Mouse (Mus musculus): ENCODE measurements around the gene Trpm4. TPM values are rescaled to one million over a fixed set of nuclear protein-coding genes. Genes with fewer than 3 reads are reported as not detected.

Trpm4 gene
- total and polyA plus RNA-seq, 2 experiments, result 1.2 to 1.5 TPM

GRCm38 (mm10) chr7:45313495-45313894 is 20.1 kb downstream of the Trpm4 start:
- no peaks in the 10 kb centered on the region for H3K27me3 ChIP-seq (ENCODE audit: control insufficient read depth, insufficient read depth, low read length)
- H3K4me3 ChIP-seq (ENCODE audit: insufficient read depth, low read depth, low read length), result no peak overlapping the region
- no peak overlapping the region for H3K27ac ChIP-seq (replicated peaks; ENCODE audit: insufficient read depth, low read depth, low read length)
- 73% methylated on average over 9 of the region's 9 CpGs for WGBS
- no peaks in the 10 kb centered on the region for H3K4me1 ChIP-seq (ENCODE audit: control insufficient read depth, insufficient read depth, low read length)
- no peaks in the 10 kb centered on the region for H3K79me2 ChIP-seq (ENCODE audit: control insufficient read depth, insufficient read depth, low read length)
- DNase-seq (ENCODE audit: extremely low read depth, low read depth, low spot score), result no peak
- H3K36me3 ChIP-seq (ENCODE audit: control insufficient read depth, insufficient read depth, low read length), result no peaks in the 10 kb centered on the region
- H3K9ac ChIP-seq (ENCODE audit: low read depth, low read length), result no peak overlapping the region
- no peak for TF ChIP-seq CTCF (IDR thresholded peaks at IDR 0.05; ENCODE audit: low read depth, low read length)
- TF ChIP-seq POLR2A (IDR thresholded peaks at IDR 0.05; ENCODE audit: extremely low read depth, insufficient read depth, low read length), result no peak

GRCm38 (mm10) chr7:45312686-45313453 is 20.7 kb downstream of the Trpm4 start:
- Histone ChIP-seq H3K27me3 (ENCODE audit: control insufficient read depth, insufficient read depth, low read length) (no peaks in the 10 kb centered on the region), H3K36me3 (ENCODE audit: control insufficient read depth, insufficient read depth, low read length) (no peaks in the 10 kb centered on the region), H3K4me3 (ENCODE audit: insufficient read depth, low read depth, low read length) (no peak overlapping the region), H3K9ac (ENCODE audit: low read depth, low read length) (no peak overlapping the region), H3K27ac (replicated peaks; ENCODE audit: insufficient read depth, low read depth, low read length) (no peak overlapping the region), H3K79me2 (ENCODE audit: control insufficient read depth, insufficient read depth, low read length) (no peaks in the 10 kb centered on the region), H3K4me1 (ENCODE audit: control insufficient read depth, insufficient read depth, low read length) (no peaks in the 10 kb centered on the region)
- no peak for DNase-seq (ENCODE audit: extremely low read depth, low read depth, low spot score)
- TF ChIP-seq CTCF (IDR thresholded peaks at IDR 0.05; ENCODE audit: low read depth, low read length) (no peak), POLR2A (IDR thresholded peaks at IDR 0.05; ENCODE audit: extremely low read depth, insufficient read depth, low read length) (no peak)
- WGBS, result 67% methylated on average over 10 of the region's 10 CpGs

GRCm38 (mm10) chr7:45312023-45312422 is 21.6 kb downstream of the Trpm4 start:
- Histone ChIP-seq H3K9ac (ENCODE audit: low read depth, low read length) (no peak overlapping the region), H3K79me2 (ENCODE audit: control insufficient read depth, insufficient read depth, low read length) (no peaks in the 10 kb centered on the region), H3K4me1 (ENCODE audit: control insufficient read depth, insufficient read depth, low read length) (no peaks in the 10 kb centered on the region), H3K27ac (replicated peaks; ENCODE audit: insufficient read depth, low read depth, low read length) (no peak overlapping the region), H3K27me3 (ENCODE audit: control insufficient read depth, insufficient read depth, low read length) (no peaks in the 10 kb centered on the region), H3K36me3 (ENCODE audit: control insufficient read depth, insufficient read depth, low read length) (no peaks in the 10 kb centered on the region), H3K4me3 (ENCODE audit: insufficient read depth, low read depth, low read length) (no peak overlapping the region)
- WGBS, result 68% methylated on average over 8 of the region's 8 CpGs
- no peak for DNase-seq (ENCODE audit: extremely low read depth, low read depth, low spot score)
- TF ChIP-seq POLR2A (IDR thresholded peaks at IDR 0.05; ENCODE audit: extremely low read depth, insufficient read depth, low read length), result no peak
- TF ChIP-seq CTCF (IDR thresholded peaks at IDR 0.05; ENCODE audit: low read depth, low read length), result no peak

- peak; percentile 41 for DNase-seq (ENCODE audit: extremely low read depth, low read depth, low spot score)
- TF ChIP-seq POLR2A (IDR thresholded peaks at IDR 0.05; ENCODE audit: extremely low read depth, insufficient read depth, low read length) (no peak), CTCF (IDR thresholded peaks at IDR 0.05; ENCODE audit: low read depth, low read length) (peak; percentile 78)
- Histone ChIP-seq H3K4me3 (ENCODE audit: insufficient read depth, low read depth, low read length) (no peak overlapping the region), H3K36me3 (ENCODE audit: control insufficient read depth, insufficient read depth, low read length) (no peaks in the 10 kb centered on the region), H3K79me2 (ENCODE audit: control insufficient read depth, insufficient read depth, low read length) (no peaks in the 10 kb centered on the region), H3K4me1 (ENCODE audit: control insufficient read depth, insufficient read depth, low read length) (no peaks in the 10 kb centered on the region), H3K9ac (ENCODE audit: low read depth, low read length) (no peak overlapping the region), H3K27me3 (ENCODE audit: control insufficient read depth, insufficient read depth, low read length) (no peaks in the 10 kb centered on the region), H3K27ac (replicated peaks; ENCODE audit: insufficient read depth, low read depth, low read length) (no peak overlapping the region)
- 23% methylated on average over 9 of the region's 9 CpGs for whole genome bisulfite sequencing
Measured at GRCm38 (mm10) chr7:45309455-45309854, 24.1 kb downstream of the Trpm4 start.

GRCm38 (mm10) chr7:45308551-45309240 is 24.9 kb downstream of the Trpm4 start:
- WGBS, result 80% methylated on average over 15 of the region's 15 CpGs
- Histone ChIP-seq H3K79me2 (ENCODE audit: control insufficient read depth, insufficient read depth, low read length) (no peaks in the 10 kb centered on the region), H3K4me3 (ENCODE audit: insufficient read depth, low read depth, low read length) (no peak overlapping the region), H3K27me3 (ENCODE audit: control insufficient read depth, insufficient read depth, low read length) (no peaks in the 10 kb centered on the region), H3K4me1 (ENCODE audit: control insufficient read depth, insufficient read depth, low read length) (no peaks in the 10 kb centered on the region), H3K9ac (ENCODE audit: low read depth, low read length) (no peak overlapping the region), H3K36me3 (ENCODE audit: control insufficient read depth, insufficient read depth, low read length) (no peaks in the 10 kb centered on the region), H3K27ac (replicated peaks; ENCODE audit: insufficient read depth, low read depth, low read length) (no peak overlapping the region)
- no peak for DNase-seq (ENCODE audit: extremely low read depth, low read depth, low spot score)
- TF ChIP-seq POLR2A (IDR thresholded peaks at IDR 0.05; ENCODE audit: extremely low read depth, insufficient read depth, low read length) (no peak), CTCF (IDR thresholded peaks at IDR 0.05; ENCODE audit: low read depth, low read length) (no peak)

- Histone ChIP-seq H3K9ac (ENCODE audit: low read depth, low read length) (no peak overlapping the region), H3K27ac (replicated peaks; ENCODE audit: insufficient read depth, low read depth, low read length) (no peak overlapping the region), H3K79me2 (ENCODE audit: control insufficient read depth, insufficient read depth, low read length) (no peaks in the 10 kb centered on the region), H3K4me3 (ENCODE audit: insufficient read depth, low read depth, low read length) (no peak overlapping the region), H3K27me3 (ENCODE audit: control insufficient read depth, insufficient read depth, low read length) (no peaks in the 10 kb centered on the region), H3K4me1 (ENCODE audit: control insufficient read depth, insufficient read depth, low read length) (no peaks in the 10 kb centered on the region), H3K36me3 (ENCODE audit: control insufficient read depth, insufficient read depth, low read length) (no peaks in the 10 kb centered on the region)
- WGBS, result 39% methylated on average over 17 of the region's 17 CpGs
- TF ChIP-seq CTCF (IDR thresholded peaks at IDR 0.05; ENCODE audit: low read depth, low read length) (peak; percentile 91), POLR2A (IDR thresholded peaks at IDR 0.05; ENCODE audit: extremely low read depth, insufficient read depth, low read length) (no peak)
- peak; percentile 42 for DNase-seq (ENCODE audit: extremely low read depth, low read depth, low spot score)
Measured at GRCm38 (mm10) chr7:45305275-45305674, 28.3 kb downstream of the Trpm4 start.
